Mouse (Mus musculus) CH12.LX (cell line): ENCODE results near the gene Dclk1.

ENCODE experiments used
- CHD1 ChIP-seq: IDR thresholded peaks from 2 replicates; pipeline ENCODE4 v1.6.1; 2012; ENCODE audit warnings: low read depth, low read length, improper control_type of control experiment, inconsistent platforms
- CHD2 ChIP-seq: IDR thresholded peaks from 2 replicates; pipeline ENCODE4 v1.6.1; 2011; ENCODE audit warnings: low read length, improper control_type of control experiment
- CTCF ChIP-seq, 2 experiments: IDR thresholded peaks in 1 of 2; conservative IDR thresholded peaks in 1 of 2; 2 replicates each; pipeline ENCODE4 v1.5.1; 2011 to 2012; ENCODE audit warnings: low read depth in 2 of 2, low read length in 2 of 2, improper control_type of control experiment in 1 of 2, inconsistent platforms in 1 of 2, mild to moderate bottlenecking in 1 of 2, moderate library complexity in 1 of 2
- E2F4 ChIP-seq: IDR thresholded peaks from 2 replicates; pipeline ENCODE4 v1.6.1; 2011; ENCODE audit warnings: low read depth, low read length, improper control_type of control experiment; ENCODE audit not compliant: insufficient replicate concordance
- EP300 ChIP-seq: IDR thresholded peaks from 2 replicates; pipeline ENCODE4 v1.6.1; 2011; ENCODE audit warnings: low read length, improper control_type of control experiment
- KAT2A ChIP-seq: IDR thresholded peaks from 2 replicates; pipeline ENCODE4 v1.6.1; 2012; ENCODE audit warnings: low read length, improper control_type of control experiment, inconsistent platforms; ENCODE audit not compliant: insufficient replicate concordance
- MAFK ChIP-seq: IDR thresholded peaks from 2 replicates; pipeline ENCODE4 v1.6.1; 2011; ENCODE audit warnings: low read length, improper control_type of control experiment; ENCODE audit not compliant: insufficient replicate concordance
- MEF2A ChIP-seq: IDR thresholded peaks from 2 replicates; pipeline ENCODE4 v1.6.1; 2014; ENCODE audit warnings: low read depth, mild to moderate bottlenecking, inconsistent platforms, low read length, improper control_type of control experiment, borderline replicate concordance
- POLR2A ChIP-seq: IDR thresholded peaks from 2 replicates; pipeline ENCODE4 v1.6.1; 2011; ENCODE audit warnings: low read depth, mild to moderate bottlenecking, improper control_type of control experiment, low read length
- POLR2AphosphoS2 ChIP-seq: IDR thresholded peaks from 2 replicates; pipeline ENCODE4 v1.6.1; 2011; ENCODE audit warnings: low read depth, low read length, improper control_type of control experiment
- RAD21 ChIP-seq: IDR thresholded peaks from 2 replicates; pipeline ENCODE4 v1.6.1; 2011; ENCODE audit warnings: low read depth, mild to moderate bottlenecking, low read length, improper control_type of control experiment, moderate library complexity
- USF1 ChIP-seq: IDR thresholded peaks from 2 replicates; pipeline ENCODE4 v1.6.1; 2014; ENCODE audit warnings: low read depth, mild to moderate bottlenecking, inconsistent platforms, low read length, improper control_type of control experiment
- ZMIZ1 ChIP-seq: IDR thresholded peaks from 2 replicates; pipeline ENCODE4 v1.6.1; 2012; ENCODE audit warnings: low read depth, mild to moderate bottlenecking, inconsistent platforms, low read length, improper control_type of control experiment

GRCm38 (mm10) chr3:55523224-55523623 lies 281.1 kb downstream of the Dclk1 start:
- no peak for TF ChIP-seq MEF2A
- no peak for TF ChIP-seq CTCF (conservative IDR thresholded peaks at IDR 0.05 in 1 of 2, IDR thresholded peaks at IDR 0.05 in 1 of 2; ENCODE audit: low read depth in 2 of 2, low read length in 2 of 2)
- TF ChIP-seq USF1: no peak
- TF ChIP-seq ZMIZ1: no peak
- no peak for TF ChIP-seq MAFK
- TF ChIP-seq E2F4: no peak
- TF ChIP-seq RAD21: no peak
- TF ChIP-seq POLR2A: no peak
- no peak for TF ChIP-seq CHD1
- TF ChIP-seq CHD2: no peak
- no peak for TF ChIP-seq EP300
- no peak for TF ChIP-seq POLR2AphosphoS2
- no peak for TF ChIP-seq KAT2A
